ENCODE assay signal across 10 mouse cellular contexts in genomic region chr5:24730986-24731385, GRCm38 (mm10). TPM values are rescaled to one million over a fixed set of nuclear protein-coding genes. Genes with fewer than 3 reads are reported as not detected.
DNase-seq lines count a peak whose midpoint lies in the region; ATAC-seq lines count a peak whose summit lies in the region.
"Had no signal": no experiment of that assay in that cellular context is flagged by ENCODE, and none has a peak within 500 bp of the region (broad histone marks: within the 10 kb centered on the region; RNA-seq: fewer than 3 reads in every experiment).

No protein-coding gene starts in this region.

- no peaks in the 10 kb centered on the region for H3K9me3 ChIP-seq in kidney, embryonic 15.5 days (replicated peaks)
- no peaks in the 10 kb centered on the region for H3K9me3 ChIP-seq in embryonic facial prominence, embryonic 14.5 days (ENCODE audit: control insufficient read depth, low read length)
- no peaks in the 10 kb centered on the region for H3K9me3 ChIP-seq in neural tube, embryonic 12.5 days
- H3K9me3 ChIP-seq: G1E had no signal

- H3K4me1 ChIP-seq in kidney, embryonic 15.5 days, result peaks cover 65% of the 10 kb centered on the region
- H3K4me1 ChIP-seq in embryonic facial prominence, embryonic 14.5 days (ENCODE audit: control insufficient read depth, insufficient read depth, low read length), result peaks cover 26% of the 10 kb centered on the region
- H3K4me1 ChIP-seq in neural tube, embryonic 12.5 days, result peaks cover 25% of the 10 kb centered on the region

- H3K27me3 ChIP-seq in kidney, embryonic 15.5 days, result peaks cover 4% of the 10 kb centered on the region; the same call in 1 of the 2 replicates
- H3K27me3 ChIP-seq in embryonic facial prominence, embryonic 14.5 days (replicated peaks; ENCODE audit: control insufficient read depth, insufficient read depth, low read length), result no peaks in the 10 kb centered on the region
- peaks cover 39% of the 10 kb centered on the region for H3K27me3 ChIP-seq in neural tube, embryonic 12.5 days (replicated peaks)

- H3K27ac ChIP-seq in kidney, embryonic 15.5 days, result peak overlapping the region; percentile 78
- peak overlapping the region; percentile 86 for H3K27ac ChIP-seq in embryonic facial prominence, embryonic 14.5 days (replicated peaks; ENCODE audit: low read depth, low read length)
- H3K27ac ChIP-seq in neural tube, embryonic 12.5 days, result no peak overlapping the region
- H3K27ac ChIP-seq: macrophage had no signal

- peak; percentile 47 for ATAC-seq in kidney, embryonic 15.5 days (replicated peaks; ENCODE audit: low FRiP score)
- ATAC-seq in embryonic facial prominence, embryonic 14.5 days (ENCODE audit: low read depth), result peak; percentile 58
- ATAC-seq in neural tube, embryonic 12.5 days (ENCODE audit: low FRiP score, low read depth), result no peak

- peak overlapping the region; percentile 87 for H3K4me2 ChIP-seq in kidney, embryonic 15.5 days
- peak overlapping the region; percentile 81 for H3K4me2 ChIP-seq in embryonic facial prominence, embryonic 14.5 days (ENCODE audit: low read depth, low read length)
- peak overlapping the region; percentile 64 for H3K4me2 ChIP-seq in neural tube, embryonic 12.5 days (replicated peaks)

- 4% methylated on average over 15 of the region's 15 CpGs for WGBS in kidney, embryonic 15.5 days
- 3% methylated on average over 10 of the region's 15 CpGs for WGBS in embryonic facial prominence, embryonic 14.5 days
- 3% methylated on average over 15 of the region's 15 CpGs for WGBS in neural tube, embryonic 12.5 days

- H3K36me3 ChIP-seq in kidney, embryonic 15.5 days, result no peaks in the 10 kb centered on the region
- H3K36me3 ChIP-seq in embryonic facial prominence, embryonic 14.5 days (ENCODE audit: control insufficient read depth, insufficient read depth, low read length), result peaks cover 4% of the 10 kb centered on the region; the same call in 1 of the 2 replicates
- H3K36me3 ChIP-seq in neural tube, embryonic 12.5 days, result no peaks in the 10 kb centered on the region
- H3K36me3 ChIP-seq: G1E had no signal

- H3K4me3 ChIP-seq in kidney, embryonic 15.5 days (replicated peaks), result peak overlapping the region; percentile 63
- H3K4me3 ChIP-seq in embryonic facial prominence, embryonic 14.5 days (ENCODE audit: low read depth, low read length), result peak overlapping the region; percentile 64
- H3K4me3 ChIP-seq in neural tube, embryonic 12.5 days, result peak overlapping the region; percentile 42

- peak overlapping the region; percentile 75 for H3K9ac ChIP-seq in kidney, embryonic 15.5 days
- H3K9ac ChIP-seq in embryonic facial prominence, embryonic 14.5 days (ENCODE audit: low read depth, low read length), result peak overlapping the region; percentile 81
- no peak overlapping the region for H3K9ac ChIP-seq in neural tube, embryonic 12.5 days

- DNase-seq in kidney, adult 18-20 months, result no peak
- DNase-seq in embryonic facial prominence, embryonic 14.5 days (ENCODE audit: low spot score), result peak; percentile 76
- peak; percentile 48 for DNase-seq in kidney, postnatal 14 days
- no peak for DNase-seq in layer of hippocampus, adult 9-10 months (ENCODE audit: low spot score)
- no peak for DNase-seq in gastrocnemius, postnatal 25 days
- DNase-seq in spleen, postnatal 36 days (ENCODE audit: low spot score in 2 of 2), result no peak

RNA-seq across cellular contexts. Expression of gene Wdr86, which starts 0.5 kb away (rescaled TPM):
- 28.4 and 32.4 TPM in 2 replicates for polyA plus RNA-seq in kidney, embryonic 15.5 days (2015; fragmentation: Nextera tagmentation; extraction: Ambion mirVana)
- polyA plus RNA-seq in embryonic facial prominence, embryonic 14.5 days (2014; fragmentation: Nextera tagmentation; extraction: Ambion mirVana), result 21.8 and 31.1 TPM in 2 replicates
- 8.7 and 8.8 TPM in 2 replicates for polyA plus RNA-seq in neural tube, embryonic 12.5 days (2016; fragmentation: Nextera tagmentation; extraction: Ambion mirVana)
- total RNA-seq in gastrocnemius, postnatal 25 days (2021), result not detected
- polyA plus RNA-seq: G1E, macrophage had no signal

RNA-seq across cellular contexts. Expression of gene Crygn, which starts 26.8 kb away (rescaled TPM):
- polyA plus RNA-seq in kidney, embryonic 15.5 days (2015; fragmentation: Nextera tagmentation; extraction: Ambion mirVana), result 2.0 and 3.4 TPM in 2 replicates
- polyA plus RNA-seq in embryonic facial prominence, embryonic 14.5 days (2014; fragmentation: Nextera tagmentation; extraction: Ambion mirVana), result 4.1 TPM in 1 of 2 replicates, not detected in the other
- polyA plus RNA-seq in neural tube, embryonic 12.5 days (2016; fragmentation: Nextera tagmentation; extraction: Ambion mirVana), result 1.9 TPM in 1 of 2 replicates, not detected in the other
- total RNA-seq in gastrocnemius, postnatal 25 days (2021), result not detected
- total RNA-seq: G1E had no signal
- polyA plus RNA-seq: macrophage had no signal

RNA-seq across cellular contexts. Expression of gene Nub1, which starts 45.7 kb away (rescaled TPM):
- 40.3 and 41.2 TPM in 2 replicates for polyA plus RNA-seq in kidney, embryonic 15.5 days (2015; fragmentation: Nextera tagmentation; extraction: Ambion mirVana)
- polyA plus RNA-seq in embryonic facial prominence, embryonic 14.5 days (2014; fragmentation: Nextera tagmentation; extraction: Ambion mirVana), result 34.8 and 38.1 TPM in 2 replicates
- polyA plus RNA-seq in neural tube, embryonic 12.5 days (2016; fragmentation: Nextera tagmentation; extraction: Ambion mirVana), result 39.8 and 44.2 TPM in 2 replicates
- total RNA-seq in gastrocnemius, postnatal 25 days (2021), result 10 to 100 TPM; 21.9 to 23.0 TPM

Comparison
In these comparisons a context has a peak if more than half of its experiments do, and no peak if none do; other contexts are left out.
1. DNase-seq: peak in embryonic facial prominence, embryonic 14.5 days (single experiment) and kidney, postnatal 14 days (single experiment); none in kidney, adult 18-20 months (single experiment), layer of hippocampus, adult 9-10 months (single experiment), gastrocnemius, postnatal 25 days (single experiment) and spleen, postnatal 36 days (0 of 2).
2. Peak in every context shown above with its lines, with median percentiles within 50 percentile points of each other: H3K4me2 ChIP-seq and H3K4me3 ChIP-seq.